Mouse (Mus musculus): ENCODE results near the gene Pcsk5.

Gene Pcsk5

GRCm38 (mm10) chr19:17837471-17837859 is at the start of gene Pcsk5:
TSS of gene Pcsk5 (minus strand) at chr19:17837632.
- DNase-seq: no peak

- DNase-seq: no peak
Measured at GRCm38 (mm10) chr19:17875804-17876203, 38.4 kb upstream of the Pcsk5 start.

- no peak for DNase-seq
Measured at GRCm38 (mm10) chr19:17874388-17874787, 37.0 kb upstream of the Pcsk5 start.

- DNase-seq: no peak
Measured at GRCm38 (mm10) chr19:17873755-17874154, 36.3 kb upstream of the Pcsk5 start.

GRCm38 (mm10) chr19:17866317-17866891 is 29.0 kb upstream of the Pcsk5 start:
- DNase-seq: no peak

- DNase-seq: no peak
Measured at GRCm38 (mm10) chr19:17860351-17861014, 23.1 kb upstream of the Pcsk5 start.

GRCm38 (mm10) chr19:17856741-17857140 is 19.3 kb upstream of the Pcsk5 start:
- no peak for DNase-seq

- DNase-seq: no peak
Measured at GRCm38 (mm10) chr19:17848417-17848816, 11.0 kb upstream of the Pcsk5 start.

- DNase-seq: no peak
Measured at GRCm38 (mm10) chr19:17845967-17846366, 8.5 kb upstream of the Pcsk5 start.

- no peak for DNase-seq
Measured at GRCm38 (mm10) chr19:17841586-17841985, 4.2 kb upstream of the Pcsk5 start.

- DNase-seq: no peak
Measured at GRCm38 (mm10) chr19:17839856-17840255, 2.4 kb upstream of the Pcsk5 start.

- DNase-seq: no peak
Measured at GRCm38 (mm10) chr19:17836566-17837470, 614 bp downstream of the Pcsk5 start.

- no peak for DNase-seq
Measured at GRCm38 (mm10) chr19:17835681-17836565, 1.5 kb downstream of the Pcsk5 start.

- DNase-seq: no peak
Measured at GRCm38 (mm10) chr19:17834894-17835293, 2.5 kb downstream of the Pcsk5 start.

- no peak for DNase-seq
Measured at GRCm38 (mm10) chr19:17831376-17831775, 6.1 kb downstream of the Pcsk5 start.

- no peak for DNase-seq
Measured at GRCm38 (mm10) chr19:17828414-17828813, 9.0 kb downstream of the Pcsk5 start.

GRCm38 (mm10) chr19:17826694-17827093 is 10.7 kb downstream of the Pcsk5 start:
- no peak for DNase-seq

- DNase-seq: no peak
Measured at GRCm38 (mm10) chr19:17820046-17820445, 17.4 kb downstream of the Pcsk5 start.

- DNase-seq: no peak
Measured at GRCm38 (mm10) chr19:17819081-17819480, 18.4 kb downstream of the Pcsk5 start.

- no peak for DNase-seq
Measured at GRCm38 (mm10) chr19:17815062-17815461, 22.4 kb downstream of the Pcsk5 start.

GRCm38 (mm10) chr19:17813449-17813990 is 23.9 kb downstream of the Pcsk5 start:
- no peak for DNase-seq

GRCm38 (mm10) chr19:17812661-17813060 is 24.8 kb downstream of the Pcsk5 start:
- DNase-seq: no peak
